13 mouse cellular contexts compared by ENCODE assay signal in the genomic region with DNA sequence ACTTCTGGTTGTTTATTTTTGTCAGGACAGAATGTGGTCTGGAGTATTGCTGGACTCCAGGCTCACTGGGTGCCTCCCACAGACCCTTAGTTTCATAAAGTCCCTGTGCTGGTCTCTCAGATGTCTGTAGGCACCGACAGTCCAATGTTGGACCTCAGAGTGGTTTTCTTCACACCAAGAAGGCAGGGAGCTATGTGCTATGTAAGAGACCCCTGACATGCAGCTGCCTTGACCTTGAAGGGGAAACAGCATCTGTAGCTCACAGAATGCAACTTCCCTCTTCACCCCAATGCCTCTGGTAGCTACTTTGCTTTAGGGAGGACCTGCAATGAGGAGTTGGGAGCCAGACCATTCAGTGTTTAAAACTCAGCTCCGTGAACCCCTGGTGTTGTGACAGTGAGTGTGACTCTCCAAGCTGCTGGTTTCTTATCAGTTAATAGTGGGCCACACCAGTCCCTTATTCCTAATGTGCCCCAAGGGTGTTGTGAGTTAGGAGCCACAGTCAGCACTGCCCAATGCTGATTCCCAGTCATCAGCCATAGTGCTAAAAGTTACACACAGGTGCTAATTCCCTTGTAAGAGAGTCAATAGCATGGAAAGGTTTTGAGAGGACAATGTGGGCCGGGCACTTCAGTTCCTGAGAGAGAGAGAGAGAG.
"Had no signal": no experiment of that assay in that cellular context is flagged by ENCODE, and none has a peak within 500 bp of the region (broad histone marks: within the 10 kb centered on the region; RNA-seq: fewer than 3 reads in every experiment).

No protein-coding gene starts in this region.

- H3K4me3 ChIP-seq: limb, embryonic 15.5 days; neural tube, embryonic 13.5 days had no signal

- H3K36me3 ChIP-seq: limb, embryonic 15.5 days; neural tube, embryonic 13.5 days had no signal

- DNase-seq: kidney, adult 11 months; kidney, adult 9 months; kidney, postnatal 36 days; lung, embryonic 14.5 days; lung, postnatal 10 days; lung, postnatal 4 days; midbrain, embryonic 14.5 days; thymus, postnatal 14 days had no signal

- H3K4me2 ChIP-seq: limb, embryonic 15.5 days; lung, embryonic 14.5 days; neural tube, embryonic 13.5 days had no signal

- H3K9ac ChIP-seq: limb, embryonic 15.5 days; lung, embryonic 14.5 days; neural tube, embryonic 13.5 days had no signal

- H3K9me3 ChIP-seq: limb, embryonic 15.5 days had no signal

- H3K27ac ChIP-seq: hindbrain, postnatal 0 days; kidney, postnatal 0 days; limb, embryonic 15.5 days; neural tube, embryonic 13.5 days; stomach, postnatal 0 days had no signal

- H3K27me3 ChIP-seq: limb, embryonic 15.5 days; neural tube, embryonic 13.5 days had no signal

- ATAC-seq: hindbrain, postnatal 0 days had no signal
